Mouse (Mus musculus): ENCODE data around the gene Lce3f. TPM values are rescaled to one million over a fixed set of nuclear protein-coding genes. Genes with fewer than 3 reads are reported as not detected.

Lce3f gene
- polyA plus RNA-seq, 1 experiment = not detected

GRCm38 (mm10) chr3:93021171-93021570 is 29.1 kb downstream of the Lce3f start:
- TF ChIP-seq CTCF (IDR thresholded peaks at IDR 0.05; ENCODE audit: borderline replicate concordance, extremely low read depth, insufficient read depth, insufficient read length) (no peak), POLR2A (IDR thresholded peaks at IDR 0.05; ENCODE audit: borderline replicate concordance, extremely low read depth, insufficient read depth, insufficient read length, poor library complexity, severe bottlenecking) (no peak)
- no peak for DNase-seq (ENCODE audit: low read depth)

DNA sequence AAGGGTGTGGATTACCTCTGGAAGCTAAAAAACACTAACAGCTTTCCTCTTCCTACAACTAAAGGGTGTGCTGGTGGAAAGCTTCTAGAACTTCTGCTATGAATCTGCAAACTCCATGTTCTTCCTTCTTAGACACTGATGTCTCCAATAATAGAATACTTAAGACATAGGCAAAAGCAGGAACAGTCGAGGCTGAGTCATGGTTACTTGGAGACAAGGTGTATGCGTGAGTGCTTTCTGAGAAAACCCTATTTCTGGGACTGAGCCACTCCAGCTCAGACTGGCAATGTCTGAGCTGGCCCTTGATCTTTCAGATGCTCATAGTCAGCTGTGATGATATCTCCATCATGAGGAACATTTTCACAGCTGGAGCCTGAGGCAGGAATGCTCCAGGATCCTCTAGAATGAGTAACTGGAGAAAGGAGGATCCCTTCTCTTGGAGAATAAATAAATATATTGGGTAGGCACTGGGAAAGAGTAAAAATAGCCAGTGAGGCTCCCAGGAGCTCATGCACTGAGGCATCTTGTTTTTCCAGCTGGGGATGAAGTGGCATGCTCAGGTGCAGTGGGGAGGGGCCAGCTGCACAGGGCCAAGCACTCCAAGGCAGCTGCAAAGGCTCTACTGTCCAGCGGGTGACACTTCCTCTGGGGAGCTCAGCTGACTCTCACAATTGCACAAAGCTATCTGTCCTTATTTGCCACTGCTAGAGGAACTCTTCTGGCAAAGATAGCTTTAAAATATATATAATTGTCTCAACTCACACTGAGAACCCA is 31.6 kb downstream of the Lce3f start:
- DNase-seq (ENCODE audit: low read depth) = no peak
- TF ChIP-seq CTCF (IDR thresholded peaks at IDR 0.05; ENCODE audit: borderline replicate concordance, extremely low read depth, insufficient read depth, insufficient read length) = no peak
- no peak for TF ChIP-seq POLR2A (IDR thresholded peaks at IDR 0.05; ENCODE audit: borderline replicate concordance, extremely low read depth, insufficient read depth, insufficient read length, poor library complexity, severe bottlenecking)

GRCm38 (mm10) chr3:93025486-93025885 is 33.5 kb downstream of the Lce3f start:
- no peak for DNase-seq (ENCODE audit: low read depth)
- TF ChIP-seq POLR2A (IDR thresholded peaks at IDR 0.05; ENCODE audit: borderline replicate concordance, extremely low read depth, insufficient read depth, insufficient read length, poor library complexity, severe bottlenecking) (no peak), CTCF (IDR thresholded peaks at IDR 0.05; ENCODE audit: borderline replicate concordance, extremely low read depth, insufficient read depth, insufficient read length) (no peak)

DNA sequence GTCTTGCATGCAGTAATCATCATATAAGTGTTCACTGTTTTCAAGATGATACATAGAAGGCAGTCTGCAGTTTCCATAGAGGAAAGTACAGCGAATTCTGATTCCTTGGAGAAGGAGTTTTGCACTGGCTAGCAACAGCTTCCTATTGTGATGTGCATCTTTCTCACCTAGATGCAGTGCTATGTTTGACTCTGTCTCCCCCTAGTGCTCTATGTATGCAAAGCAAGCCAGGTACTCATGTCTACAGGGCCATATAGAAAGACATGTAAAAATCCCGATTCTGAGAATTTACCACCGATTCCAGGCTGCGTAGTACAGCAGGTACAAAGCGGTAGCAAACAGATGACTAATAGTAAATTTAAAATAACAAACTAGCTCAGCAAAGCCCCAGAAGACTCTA is 39.4 kb downstream of the Lce3f start:
- peak; percentile 77; the same call in 1 of the 2 replicates for TF ChIP-seq CTCF (IDR thresholded peaks at IDR 0.05; ENCODE audit: borderline replicate concordance, extremely low read depth, insufficient read depth, insufficient read length)
- TF ChIP-seq POLR2A (IDR thresholded peaks at IDR 0.05; ENCODE audit: borderline replicate concordance, extremely low read depth, insufficient read depth, insufficient read length, poor library complexity, severe bottlenecking) = no peak
- peak; percentile 86 for DNase-seq (ENCODE audit: low read depth)

Other genes starting within 250 kb of the Lce3f start
- gene Lce1g, start 239.9 kb upstream of the Lce3f start, polyA plus RNA-seq (2012; rRNA removed) = not detected in 2 replicates
- not detected in 2 replicates for gene Lce1h, start 227.2 kb upstream of the Lce3f start, polyA plus RNA-seq (2012; rRNA removed)
- not detected in 2 replicates for gene Lce1i, start 213.3 kb upstream of the Lce3f start, polyA plus RNA-seq (2012; rRNA removed)
- not detected in 2 replicates for gene Lce1j, start 201.7 kb upstream of the Lce3f start, polyA plus RNA-seq (2012; rRNA removed)
- gene Lce1k, start 184.3 kb upstream of the Lce3f start, polyA plus RNA-seq (2012; rRNA removed) = not detected in 2 replicates
- gene Kprp, start 165.0 kb upstream of the Lce3f start, polyA plus RNA-seq (2012; rRNA removed) = not detected in 2 replicates
- gene Lce1l, start 140.9 kb upstream of the Lce3f start, polyA plus RNA-seq (2012; rRNA removed) = not detected in 2 replicates
- not detected in 2 replicates for gene 2310050C09Rik, start 122.0 kb upstream of the Lce3f start, polyA plus RNA-seq (2012; rRNA removed)
- gene Lce3a, start 66.0 kb upstream of the Lce3f start, polyA plus RNA-seq (2012; rRNA removed) = not detected in 2 replicates
- not detected in 2 replicates for gene Lce3b, start 59.2 kb upstream of the Lce3f start, polyA plus RNA-seq (2012; rRNA removed)
- gene Lce3c, start 47.7 kb upstream of the Lce3f start, polyA plus RNA-seq (2012; rRNA removed) = not detected in 2 replicates
- not detected in 2 replicates for gene Lce3d, start 34.8 kb upstream of the Lce3f start, polyA plus RNA-seq (2012; rRNA removed)
- not detected in 2 replicates for gene Lce3e, start 25.2 kb upstream of the Lce3f start, polyA plus RNA-seq (2012; rRNA removed)
- 0.59 and 1.0 TPM in 2 replicates for gene Crct1, start 23.5 kb downstream of the Lce3f start, polyA plus RNA-seq (2012; rRNA removed)
- gene Lce1m, start 26.8 kb downstream of the Lce3f start, polyA plus RNA-seq (2012; rRNA removed) = not detected in 2 replicates
- gene Gm4858, start 76.6 kb downstream of the Lce3f start, polyA plus RNA-seq (2012; rRNA removed) = not detected in 2 replicates
- not detected in 2 replicates for gene Crnn, start 152.6 kb downstream of the Lce3f start, polyA plus RNA-seq (2012; rRNA removed)
- not detected in 2 replicates for gene Flg2, start 205.1 kb downstream of the Lce3f start, polyA plus RNA-seq (2012; rRNA removed)